Mouse (Mus musculus) bone marrow, adult 2 months (tissue): Measurements from ENCODE around the gene Zap70.

ENCODE experiments used
- CTCF ChIP-seq: fragments of 200-500 bp; IDR thresholded peaks from 2 replicates; pipeline ENCODE4 v1.5.1; 2011; ENCODE audit warnings: low read length, control low read depth; ENCODE audit not compliant: control insufficient read depth, insufficient read depth
- POLR2A ChIP-seq: fragments of 200-500 bp; IDR thresholded peaks from 2 replicates; pipeline ENCODE4 v1.6.1; 2011; ENCODE audit warnings: low read depth, mild to moderate bottlenecking, control low read depth, low read length, borderline replicate concordance; ENCODE audit not compliant: control insufficient read depth

GRCm38 (mm10) chr1:36714311-36714710 is 47.3 kb upstream of the Zap70 start, which contains the start of gene Actr1b:
- no peak for TF ChIP-seq POLR2A
- no peak for TF ChIP-seq CTCF
